Mouse (Mus musculus) neural tube, embryonic 11.5 days (tissue): ENCODE data around the gene Foxk1. TPM values are rescaled to one million over a fixed set of nuclear protein-coding genes. Genes with fewer than 3 reads are reported as not detected.
A peak's percentile ranks its signal among the peaks of the same experiment; 100 is the strongest.

Experiments
- ATAC-seq: fragments of 200-750 bp; cut with Nextera tagmentation; 2 replicates; pipeline ENCODE4 v1.8.0; 2017; ENCODE audit warnings: moderate number of reproducible peaks, mild to moderate bottlenecking, moderate TSS enrichment, moderate library complexity; ENCODE audit not compliant: insufficient read depth, low FRiP score, low TSS enrichment
- DNase-seq: peaks from one replicate; pipeline ENCODE4 v3.0.0-alpha.2; 2015; ENCODE audit warnings: low spot score
- H3K27ac ChIP-seq: fragments of 300-500 bp; sonication (generic); 2 replicates; pipeline ENCODE4 v1.5.1; 2014; ENCODE audit warnings: low read depth, mild to moderate bottlenecking, low read length
- H3K27me3 ChIP-seq: fragments of 300-500 bp; sonication (generic); 2 replicates; pipeline ENCODE4 v1.6.1; 2014; ENCODE audit warnings: mild to moderate bottlenecking, low read length, mixed read lengths; ENCODE audit not compliant: control insufficient read depth, insufficient read depth
- H3K36me3 ChIP-seq: fragments of 300-500 bp; sonication (generic); 2 replicates; pipeline ENCODE4 v1.6.1; 2014; ENCODE audit warnings: mild to moderate bottlenecking, low read length, moderate library complexity, mixed read lengths; ENCODE audit not compliant: control insufficient read depth, insufficient read depth
- H3K4me1 ChIP-seq: fragments of 300-500 bp; sonication (generic); 2 replicates; pipeline ENCODE4 v1.6.1; 2014; ENCODE audit warnings: low read length, mixed read lengths; ENCODE audit not compliant: control insufficient read depth, insufficient read depth
- H3K4me2 ChIP-seq: fragments of 300-500 bp; sonication (generic); 2 replicates; pipeline ENCODE4 v1.6.1; 2014; ENCODE audit warnings: low read depth, mild to moderate bottlenecking, moderate library complexity
- H3K4me3 ChIP-seq: fragments of 300-500 bp; sonication (generic); 2 replicates; pipeline ENCODE4 v1.5.1; 2014; ENCODE audit warnings: low read depth, low read length
- H3K9ac ChIP-seq: fragments of 300-500 bp; sonication (generic); 2 replicates; pipeline ENCODE4 v1.6.1; 2014; ENCODE audit warnings: mild to moderate bottlenecking, low read length
- H3K9me3 ChIP-seq: fragments of 300-500 bp; sonication (generic); 2 replicates; pipeline ENCODE4 v1.6.1; 2016; ENCODE audit warnings: low read length; ENCODE audit not compliant: control insufficient read depth
- WGBS: fragments of 180-500 bp; shearing (Covaris S2); extraction: QIAGEN DNeasy Blood & Tissue Kit; methylation state at CpG from one replicate; pipeline ENCODE4 v1.1.7; 2014; 5-methylcytosine and 5-hydroxymethylcytosine counted together
- polyA plus RNA-seq: library from polyadenylated mRNA; unstranded; fragments of >200 nt; fragmentation: Nextera tagmentation; extraction: Ambion mirVana; gene quantifications from 2 replicates; pipeline ENCODE4 v1.2.1, GENCODE M21; 2014

Gene Foxk1
- polyA plus RNA-seq, 1 experiment from 2014 or later: 3.9 TPM

DNA sequence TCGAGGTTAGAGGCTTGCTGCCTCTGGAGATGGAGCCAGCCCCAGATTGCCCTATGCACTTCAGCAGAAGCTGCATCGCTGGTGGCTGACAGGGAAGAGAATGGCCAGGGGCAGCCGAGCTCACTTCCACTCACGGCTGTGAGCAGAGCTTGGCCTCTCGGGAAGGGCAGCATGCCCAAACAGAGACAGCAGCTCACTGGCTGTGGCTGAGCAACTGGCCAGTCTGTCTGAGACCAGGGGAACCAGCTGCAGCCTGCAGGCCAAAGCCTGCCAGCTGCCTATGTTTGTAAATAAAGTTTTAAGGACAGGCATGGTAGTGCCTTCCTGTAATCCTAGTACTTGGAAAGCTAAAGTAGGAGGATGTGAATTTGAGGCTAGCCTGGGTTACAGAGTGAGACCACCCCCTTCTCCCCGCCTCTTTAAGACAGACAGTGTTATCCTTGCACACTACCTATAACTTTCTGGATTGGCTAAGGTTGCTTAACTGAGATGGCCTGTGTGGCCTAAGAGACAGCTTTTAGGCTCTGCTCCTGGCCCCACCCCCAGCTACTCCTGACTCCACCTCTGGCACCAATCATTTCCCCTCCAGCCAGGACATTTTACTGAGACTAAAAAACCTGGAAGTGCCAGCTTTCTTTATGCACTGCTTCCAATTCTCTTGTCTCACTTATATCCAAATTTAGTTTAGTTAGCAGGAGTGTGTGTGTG lies 11.5 kb downstream of the Foxk1 start:
- Histone ChIP-seq H3K4me3 (no peak overlapping the region), H3K27me3 (no peaks in the 10 kb centered on the region), H3K9me3 (no peaks in the 10 kb centered on the region), H3K4me2 (no peak overlapping the region), H3K36me3 (no peaks in the 10 kb centered on the region; the same call in 1 of the 2 replicates), H3K9ac (no peak overlapping the region), H3K4me1 (peaks cover 17% of the 10 kb centered on the region), H3K27ac (no peak overlapping the region)
- WGBS: 77% methylated on average over 6 of the region's 6 CpGs
- ATAC-seq (no peak), DNase-seq (no peak)

DNA sequence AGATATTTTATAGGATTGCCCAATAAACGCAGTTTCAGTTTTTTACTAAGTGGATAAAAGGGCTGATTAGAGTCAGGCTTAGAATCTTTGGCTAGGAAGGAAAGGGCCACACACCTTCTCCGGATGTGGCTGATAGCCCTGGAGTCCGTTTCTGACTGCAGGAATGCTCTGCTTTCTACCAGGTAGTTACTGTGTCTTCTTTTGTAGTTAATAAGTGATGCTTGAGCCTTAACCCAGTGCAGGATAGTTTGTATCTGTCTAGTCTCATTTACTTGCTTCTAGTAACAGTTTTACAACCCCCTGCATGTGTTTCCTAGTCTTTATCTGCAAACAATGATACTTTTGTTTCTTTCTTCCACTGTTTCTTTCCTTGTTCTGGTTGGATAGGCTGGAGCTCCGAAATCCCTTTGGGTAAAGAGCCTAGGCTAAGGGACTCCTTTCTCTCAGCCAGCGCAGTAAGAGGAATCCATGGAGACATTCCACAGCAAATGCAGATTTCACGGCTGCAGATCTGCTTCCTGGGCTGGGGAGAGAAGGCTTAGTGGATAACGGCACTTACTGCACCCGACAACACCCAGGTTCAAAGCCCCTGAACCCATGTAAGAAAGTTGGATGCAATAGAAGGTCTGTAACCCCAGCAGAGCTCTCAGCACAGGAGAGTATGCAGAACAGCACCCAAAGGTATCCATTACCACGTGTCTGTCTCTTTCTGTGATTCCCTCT lies 12.6 kb downstream of the Foxk1 start:
- peaks cover 17% of the 10 kb centered on the region for H3K4me1 ChIP-seq
- H3K27ac ChIP-seq: no peak overlapping the region

DNA sequence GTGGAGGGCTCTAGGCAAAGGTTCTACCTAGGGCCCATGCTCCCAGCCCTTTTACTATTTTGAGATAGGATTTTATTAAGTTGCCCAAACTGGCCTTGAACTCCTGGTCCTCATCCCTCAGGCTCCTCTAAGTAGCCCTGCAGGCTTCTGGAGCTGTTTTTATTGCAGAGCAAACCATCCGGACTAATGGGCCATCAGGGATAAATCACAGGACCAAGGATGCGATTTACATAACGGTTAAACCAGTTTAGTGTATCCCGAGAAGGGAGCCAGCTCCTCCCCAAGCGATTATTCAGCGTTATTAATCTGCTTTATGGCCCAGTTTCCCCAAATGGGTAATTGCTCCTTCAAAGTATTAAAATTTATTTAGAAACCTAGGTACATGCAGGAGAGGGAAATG lies 14.1 kb downstream of the Foxk1 start:
- Histone ChIP-seq H3K27me3 (no peaks in the 10 kb centered on the region), H3K4me2 (no peak overlapping the region), H3K4me3 (no peak overlapping the region), H3K27ac (no peak overlapping the region), H3K36me3 (peaks cover 3% of the 10 kb centered on the region; the same call in 1 of the 2 replicates), H3K9ac (no peak overlapping the region), H3K9me3 (no peaks in the 10 kb centered on the region), H3K4me1 (peaks cover 17% of the 10 kb centered on the region)
- WGBS: 36% methylated on average over 6 of the region's 6 CpGs
- DNase-seq (no peak), ATAC-seq (peak; percentile 9; the same call in 1 of the 2 replicates)

More for the DNA sequence above, 12.6 kb downstream of the Foxk1 start:
- DNase-seq: no peak
- H3K36me3 ChIP-seq: no peaks in the 10 kb centered on the region; the same call in 1 of the 2 replicates
- no peak overlapping the region for H3K9ac ChIP-seq
- H3K27me3 ChIP-seq: no peaks in the 10 kb centered on the region
- no peak for ATAC-seq
- no peaks in the 10 kb centered on the region for H3K9me3 ChIP-seq
- WGBS: 35% methylated on average over 9 of the region's 9 CpGs
- H3K4me2 ChIP-seq: no peak overlapping the region
- no peak overlapping the region for H3K4me3 ChIP-seq

DNA sequence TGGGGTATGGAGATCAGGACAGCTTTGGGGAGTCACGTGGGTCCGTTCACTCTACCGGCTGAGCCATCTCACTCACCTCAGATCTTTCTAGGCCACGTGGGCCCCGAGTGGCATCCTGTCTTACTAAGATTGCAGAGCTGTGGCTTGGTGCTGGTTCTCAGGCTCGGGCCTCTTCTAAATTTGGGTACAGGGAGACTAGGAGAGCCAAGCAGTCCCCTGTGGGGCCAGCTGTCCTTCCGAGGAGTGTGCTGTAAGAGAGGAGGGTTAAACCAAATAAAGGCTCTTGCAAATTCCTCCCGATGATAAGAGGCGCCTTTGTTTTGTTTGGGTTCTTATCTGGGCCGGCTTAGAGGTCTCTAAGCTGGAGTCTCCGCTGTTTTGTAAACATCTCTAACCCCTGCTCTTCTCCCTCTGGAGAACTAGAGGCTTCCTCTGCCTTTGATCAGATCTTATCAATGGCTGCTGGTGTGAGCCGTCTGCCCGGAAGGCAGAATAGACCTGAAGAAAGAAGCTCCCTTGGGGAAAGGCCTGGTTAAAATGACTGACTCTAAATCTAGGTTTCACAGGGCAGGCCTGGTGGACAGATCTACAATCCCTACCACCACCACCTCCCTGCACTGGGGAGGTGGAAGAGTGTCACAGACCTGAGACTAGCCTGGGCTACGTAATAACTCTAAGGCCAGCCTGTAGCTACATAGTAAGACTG lies 14.9 kb downstream of the Foxk1 start:
- Histone ChIP-seq H3K36me3 (peaks cover 4% of the 10 kb centered on the region; the same call in 1 of the 2 replicates), H3K4me1 (peaks cover 17% of the 10 kb centered on the region), H3K27ac (no peak overlapping the region), H3K4me3 (no peak overlapping the region), H3K9me3 (no peaks in the 10 kb centered on the region), H3K4me2 (no peak overlapping the region), H3K27me3 (no peaks in the 10 kb centered on the region), H3K9ac (no peak overlapping the region)
- DNase-seq (no peak), ATAC-seq (no peak)
- 34% methylated on average over 14 of the region's 14 CpGs for WGBS

DNA sequence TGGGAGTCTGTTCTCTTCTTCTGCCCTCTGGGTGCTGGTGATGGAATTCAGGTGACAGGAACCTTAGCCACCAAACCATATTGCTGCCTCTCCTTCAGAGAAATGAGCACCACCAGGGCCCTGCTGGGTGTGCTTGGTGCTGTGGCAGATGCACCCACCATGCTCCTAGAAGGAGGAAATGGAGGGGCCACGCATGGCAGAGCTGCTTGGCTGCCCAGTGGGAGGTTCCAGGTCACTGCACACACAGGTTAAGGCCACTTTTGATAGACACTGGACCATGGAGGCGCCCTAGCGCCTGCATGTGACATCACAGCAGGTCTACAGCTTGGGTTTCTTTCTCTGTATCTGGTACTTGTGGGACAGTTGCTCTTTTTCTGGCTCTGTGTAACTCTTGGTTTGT lies 15.8 kb downstream of the Foxk1 start:
- Histone ChIP-seq H3K9ac (no peak overlapping the region), H3K4me1 (peaks cover 17% of the 10 kb centered on the region), H3K4me3 (no peak overlapping the region), H3K27ac (no peak overlapping the region), H3K9me3 (no peaks in the 10 kb centered on the region), H3K27me3 (no peaks in the 10 kb centered on the region), H3K36me3 (peaks cover 4% of the 10 kb centered on the region; the same call in 1 of the 2 replicates), H3K4me2 (no peak overlapping the region)
- DNase-seq: no peak
- 70% methylated on average over 3 of the region's 3 CpGs for whole genome bisulfite sequencing
- ATAC-seq: no peak

DNA sequence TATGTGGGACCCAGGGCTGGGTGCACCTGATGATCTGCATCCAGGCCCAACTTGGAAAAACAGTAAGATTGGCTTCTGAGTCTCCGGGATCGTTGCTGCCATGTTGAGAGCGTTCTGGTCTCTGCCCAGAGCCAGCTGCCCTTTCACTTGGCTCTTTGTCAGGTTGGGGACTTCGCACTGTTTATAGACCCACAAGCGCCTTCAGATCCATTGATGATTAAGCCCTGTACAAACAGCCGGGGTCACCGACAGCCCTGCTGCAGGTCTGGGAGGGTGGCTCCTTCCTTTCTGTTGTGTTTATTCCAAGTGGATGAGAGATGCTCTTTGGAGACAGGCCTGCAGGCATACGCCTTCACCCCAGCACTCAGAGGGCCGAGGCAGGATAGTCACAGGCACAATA lies 16.6 kb downstream of the Foxk1 start:
- 77% methylated on average over 9 of the region's 9 CpGs for WGBS
- H3K4me3 ChIP-seq: no peak overlapping the region
- H3K9me3 ChIP-seq: no peaks in the 10 kb centered on the region
- H3K9ac ChIP-seq: no peak overlapping the region
- H3K4me2 ChIP-seq: no peak overlapping the region
- ATAC-seq: no peak
- DNase-seq: no peak
- H3K4me1 ChIP-seq: peaks cover 17% of the 10 kb centered on the region
- H3K36me3 ChIP-seq: peaks cover 4% of the 10 kb centered on the region; the same call in 1 of the 2 replicates
- no peak overlapping the region for H3K27ac ChIP-seq
- no peaks in the 10 kb centered on the region for H3K27me3 ChIP-seq

DNA sequence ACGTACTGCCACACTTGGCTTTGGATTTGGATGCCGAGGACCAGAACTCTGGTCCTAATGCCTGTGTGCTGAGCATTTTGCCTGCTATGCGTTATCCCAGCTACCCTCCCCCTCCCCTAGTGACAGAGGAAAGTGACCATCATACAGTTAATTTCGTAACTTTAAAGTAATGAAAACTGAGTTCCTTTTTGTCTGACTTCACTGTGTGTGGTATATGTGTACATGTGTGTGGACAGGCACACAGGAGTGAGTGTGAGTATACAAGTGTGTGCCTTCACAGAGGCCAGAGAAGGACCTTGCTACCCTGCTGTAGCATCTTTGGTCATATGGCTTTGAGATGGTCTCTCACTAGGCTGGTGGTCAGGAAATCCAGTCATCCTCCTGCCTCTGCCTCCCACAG lies 17.1 kb downstream of the Foxk1 start:
- no peaks in the 10 kb centered on the region for H3K27me3 ChIP-seq
- H3K27ac ChIP-seq: no peak overlapping the region
- H3K4me2 ChIP-seq: no peak overlapping the region
- no peak overlapping the region for H3K9ac ChIP-seq
- peaks cover 17% of the 10 kb centered on the region for H3K4me1 ChIP-seq
- ATAC-seq: no peak
- DNase-seq: no peak
- no peaks in the 10 kb centered on the region for H3K9me3 ChIP-seq
- 93% methylated on average over 4 of the region's 4 CpGs for WGBS
- H3K36me3 ChIP-seq: peaks cover 4% of the 10 kb centered on the region; the same call in 1 of the 2 replicates
- H3K4me3 ChIP-seq: no peak overlapping the region

DNA sequence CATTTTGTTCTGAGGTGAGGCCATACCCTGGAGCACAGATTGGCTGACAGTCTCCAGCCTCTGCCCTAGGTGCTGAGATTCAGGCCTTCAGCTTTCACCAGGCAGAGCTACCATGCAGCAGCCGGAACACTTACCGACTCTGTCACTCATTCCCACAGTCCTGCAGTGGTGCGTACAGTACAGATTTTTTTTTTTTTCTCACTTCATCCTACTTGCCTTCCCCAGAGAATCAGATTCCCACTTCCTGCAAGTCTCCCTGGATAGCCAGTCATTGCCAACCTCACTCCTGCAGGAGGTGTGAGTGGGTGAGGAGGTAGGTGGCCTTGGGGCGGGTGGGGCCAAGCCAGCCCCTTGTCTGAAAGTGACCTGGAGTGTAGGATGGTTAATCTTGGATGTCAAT lies 19.0 kb downstream of the Foxk1 start:
- no peak overlapping the region for H3K4me2 ChIP-seq
- ATAC-seq (no peak), DNase-seq (no peak)
- no peak overlapping the region for H3K4me3 ChIP-seq
- H3K36me3 ChIP-seq: peaks cover 4% of the 10 kb centered on the region; the same call in 1 of the 2 replicates
- no peaks in the 10 kb centered on the region for H3K27me3 ChIP-seq
- no peaks in the 10 kb centered on the region for H3K9me3 ChIP-seq
- 98% methylated on average over 4 of the region's 4 CpGs for WGBS
- no peak overlapping the region for H3K27ac ChIP-seq
- H3K4me1 ChIP-seq: 0 out of 2 replicates have a peak, but pooled peaks cover 5% of the 10 kb centered on the region
- H3K9ac ChIP-seq: no peak overlapping the region
